Mouse (Mus musculus): Measurements from ENCODE around the gene Mindy4b-ps.

DNA sequence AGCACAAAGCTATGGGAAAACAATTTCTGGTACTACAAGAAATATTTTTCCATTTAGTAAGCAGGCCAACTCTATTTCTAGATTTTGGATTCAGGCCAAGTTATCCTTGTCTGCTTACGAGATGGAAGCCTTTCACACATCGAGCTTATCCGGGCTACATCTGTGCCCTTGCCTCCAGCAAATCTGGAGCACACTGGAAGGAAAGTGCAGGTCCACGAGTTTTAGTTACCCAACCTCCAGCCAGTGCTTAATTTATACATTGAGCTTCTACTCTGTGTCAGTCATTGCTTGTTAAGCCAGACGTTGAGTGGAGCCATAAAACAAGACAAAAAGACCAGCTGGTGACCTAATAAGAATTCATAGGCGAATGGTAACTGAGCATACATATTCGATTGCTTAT lies 43.6 kb upstream of the Mindy4b-ps start:
- TF ChIP-seq CTCF (IDR thresholded peaks at IDR 0.05; ENCODE audit: low read depth): no peak
- no peak for TF ChIP-seq EP300 (optimal IDR thresholded peaks at IDR 0.05)
